Mouse (Mus musculus) C2C12 (cell line): ENCODE measurements around the gene Nr1i2. TPM values are rescaled to one million over a fixed set of nuclear protein-coding genes. Genes with fewer than 3 reads are reported as not detected.

ENCODE experiments used
- H3K27me3 ChIP-seq: one replicate; pipeline ENCODE4 v1.6.1; 2011; ENCODE audit not compliant: control insufficient read depth, insufficient read depth, insufficient read length
- H3K36me3 ChIP-seq: one replicate; pipeline ENCODE4 v1.6.1; 2011; ENCODE audit not compliant: control insufficient read depth, insufficient read depth
- H3K4me3 ChIP-seq: one replicate; pipeline ENCODE4 v1.5.1; 2011; ENCODE audit warnings: mild to moderate bottlenecking, control low read depth; ENCODE audit not compliant: poor library complexity, insufficient read depth, severe bottlenecking
- H3K79me2 ChIP-seq: one replicate; pipeline ENCODE4 v1.6.1; 2011; ENCODE audit not compliant: control insufficient read depth, insufficient read depth
- H3K79me3 ChIP-seq: one replicate; pipeline ENCODE4 v1.6.1; 2011; ENCODE audit warnings: low read depth, control low read depth
- H3ac ChIP-seq: one replicate; pipeline ENCODE3; 2011; ENCODE audit warnings: low read depth; ENCODE audit not compliant: control insufficient read depth, insufficient read length
- CEBPB ChIP-seq: IDR thresholded peaks from one replicate; pipeline ENCODE4 v1.6.1; 2011; ENCODE audit warnings: low read depth, mild to moderate bottlenecking, control low read depth, moderate library complexity
- CTCF ChIP-seq: IDR thresholded peaks from one replicate; pipeline ENCODE4 v1.5.1; 2011; ENCODE audit not compliant: control insufficient read depth, insufficient read depth, insufficient read length
- FOSL1 ChIP-seq: IDR thresholded peaks from one replicate; pipeline ENCODE4 v1.8.0; 2011; ENCODE audit warnings: mild to moderate bottlenecking, low read length; ENCODE audit not compliant: poor library complexity, insufficient read depth, severe bottlenecking
- MAX ChIP-seq: IDR thresholded peaks from one replicate; pipeline ENCODE4 v1.6.1; 2011; ENCODE audit warnings: mild to moderate bottlenecking, control low read depth
- MYOD1 ChIP-seq: IDR thresholded peaks from one replicate; pipeline ENCODE4 v1.6.1; 2011; ENCODE audit warnings: low read depth; ENCODE audit not compliant: control insufficient read depth, insufficient read length
- MYOG ChIP-seq: IDR thresholded peaks from one replicate; pipeline ENCODE4 v1.6.1; 2011; ENCODE audit not compliant: control insufficient read depth, insufficient read length; ENCODE audit errors: extremely low read depth
- USF1 ChIP-seq: IDR thresholded peaks from one replicate; pipeline ENCODE4 v1.6.1; 2011; ENCODE audit warnings: low read depth, mild to moderate bottlenecking, control low read depth, moderate library complexity
- polyA plus RNA-seq: library from polyadenylated mRNA; unstranded; fragments of >200 nt; fragmentation: generic; extraction: Trizol; gene quantifications from one replicate; pipeline ENCODE4 v1.2.1, GENCODE M21; 2012; ENCODE audit warnings: missing spikeins

Gene Nr1i2
- polyA plus RNA-seq, 1 experiment: not detected

- Histone ChIP-seq H3K36me3 (no peaks in the 10 kb centered on the region), H3K79me2 (no peaks in the 10 kb centered on the region), H3K4me3 (no peak overlapping the region), H3K79me3 (no peaks in the 10 kb centered on the region), H3K27me3 (no peaks in the 10 kb centered on the region), H3ac (no peak overlapping the region)
- TF ChIP-seq MYOD1: no peak
Observed at GRCm38 (mm10) chr16:38307221-38307605, 12.6 kb upstream of the Nr1i2 start.

DNA sequence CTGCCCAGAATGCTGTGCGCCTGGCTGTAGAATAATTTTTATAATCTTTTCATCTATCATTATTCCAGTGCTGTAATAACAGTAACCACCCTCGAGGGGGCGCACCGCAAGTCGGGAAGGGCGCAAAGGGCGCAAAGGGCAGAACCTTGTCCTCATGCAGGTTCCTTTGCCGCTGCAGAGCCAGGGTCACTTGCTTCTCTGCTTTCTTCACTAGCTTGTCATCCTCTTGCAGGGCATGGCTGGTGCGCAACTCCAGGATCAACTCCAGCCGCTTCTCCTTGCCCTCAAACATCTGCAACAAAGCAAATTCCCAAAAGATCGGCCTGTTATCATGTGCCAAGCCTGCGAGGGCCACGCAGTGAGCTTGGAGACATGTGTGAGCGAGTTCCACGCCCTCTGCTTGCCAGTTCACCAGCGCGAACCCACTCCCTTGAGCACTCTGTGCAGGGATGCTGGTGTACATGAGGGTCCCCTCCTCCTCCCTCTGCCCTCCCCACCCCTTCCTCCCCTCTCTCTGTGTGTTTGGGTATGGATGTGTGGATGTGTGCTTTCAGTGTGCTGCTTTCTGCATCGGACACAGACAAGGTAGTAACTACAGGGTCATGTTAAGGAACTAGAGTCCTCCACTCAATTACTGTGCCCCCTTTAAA, 12.1 kb upstream of the Nr1i2 start:
- H3K27me3 ChIP-seq: no peaks in the 10 kb centered on the region
- no peak overlapping the region for H3ac ChIP-seq
- H3K36me3 ChIP-seq: no peaks in the 10 kb centered on the region
- TF ChIP-seq MYOG (no peak), MAX (no peak), MYOD1 (no peak)
- no peaks in the 10 kb centered on the region for H3K79me3 ChIP-seq
- H3K4me3 ChIP-seq: no peak overlapping the region
- H3K79me2 ChIP-seq: no peaks in the 10 kb centered on the region

DNA sequence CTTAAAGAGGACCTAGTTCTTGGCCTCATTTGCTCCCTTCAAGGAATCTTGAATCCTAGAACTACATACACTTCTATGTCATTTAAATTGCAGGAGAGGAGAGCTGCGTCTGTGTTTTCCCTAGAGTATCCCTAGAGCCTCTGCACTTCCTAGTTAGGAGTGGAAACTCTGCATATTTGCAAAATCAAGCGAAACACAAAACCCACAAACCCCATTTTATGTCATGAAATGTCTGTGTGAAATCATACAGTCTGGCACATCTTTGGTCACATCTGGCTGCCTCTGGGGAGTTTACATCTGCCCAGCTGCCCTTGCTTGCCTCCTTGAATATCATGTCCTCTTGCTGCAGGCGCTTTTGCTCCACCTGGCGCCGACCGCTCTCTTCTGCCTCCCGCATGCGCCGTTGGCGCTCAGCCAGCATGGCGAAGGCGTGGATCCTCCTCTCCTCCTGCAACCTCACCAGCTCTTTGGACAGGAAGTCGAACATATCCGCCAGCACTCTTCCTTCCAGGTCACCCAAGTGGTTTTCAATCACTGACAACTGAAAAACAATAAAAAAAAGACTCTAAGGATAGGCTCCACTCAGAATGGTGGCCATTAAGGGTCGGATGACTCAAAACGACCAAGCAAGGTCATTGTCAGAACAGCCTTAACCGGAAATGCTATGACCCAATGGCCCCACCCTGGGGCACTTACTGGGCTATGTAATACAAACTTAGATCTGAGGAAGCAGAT, 10.0 kb upstream of the Nr1i2 start:
- Histone ChIP-seq H3K79me3 (no peaks in the 10 kb centered on the region), H3K27me3 (no peaks in the 10 kb centered on the region), H3ac (no peak overlapping the region), H3K36me3 (no peaks in the 10 kb centered on the region), H3K79me2 (no peaks in the 10 kb centered on the region), H3K4me3 (no peak overlapping the region)
- TF ChIP-seq CTCF: no peak
- TF ChIP-seq MAX: no peak
- no peak for TF ChIP-seq MYOD1
- no peak for TF ChIP-seq FOSL1
- no peak for TF ChIP-seq USF1
- no peak for TF ChIP-seq MYOG
- TF ChIP-seq CEBPB: no peak

DNA sequence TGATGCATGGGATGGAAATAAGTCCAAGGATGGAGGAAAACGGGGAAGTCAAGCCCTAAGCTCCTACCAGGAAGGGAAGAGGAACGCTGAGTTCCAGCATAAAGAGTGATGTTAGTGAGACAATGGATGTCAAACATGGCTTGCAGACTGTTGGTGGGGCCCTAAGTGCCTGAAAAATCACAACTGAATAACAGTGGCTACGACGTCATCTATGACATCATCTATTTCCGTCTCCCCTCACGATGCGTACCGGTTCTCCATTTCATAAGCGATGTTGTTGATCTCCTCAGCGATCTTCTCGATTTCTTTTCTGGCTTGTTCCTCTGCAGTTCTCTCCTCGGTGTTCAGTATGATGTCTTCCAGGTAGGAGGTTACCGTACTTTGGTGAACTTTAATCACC, 7.7 kb upstream of the Nr1i2 start:
- no peaks in the 10 kb centered on the region for H3K79me3 ChIP-seq

GRCm38 (mm10) chr16:38298410-38298809, 3.8 kb upstream of the Nr1i2 start:
- Histone ChIP-seq H3K27me3 (no peaks in the 10 kb centered on the region), H3K4me3 (no peak overlapping the region), H3K79me3 (no peaks in the 10 kb centered on the region), H3K79me2 (no peaks in the 10 kb centered on the region), H3K36me3 (no peaks in the 10 kb centered on the region), H3ac (no peak overlapping the region)
- TF ChIP-seq MYOD1 (no peak), CEBPB (no peak)

More for the DNA sequence above, 7.7 kb upstream of the Nr1i2 start:
- H3K27me3 ChIP-seq: no peaks in the 10 kb centered on the region
- no peaks in the 10 kb centered on the region for H3K79me2 ChIP-seq
- no peak overlapping the region for H3ac ChIP-seq
- no peak overlapping the region for H3K4me3 ChIP-seq
- no peaks in the 10 kb centered on the region for H3K36me3 ChIP-seq
- no peak for TF ChIP-seq CTCF
- TF ChIP-seq CEBPB: no peak
- no peak for TF ChIP-seq USF1
- no peak for TF ChIP-seq MAX
- TF ChIP-seq MYOG: no peak
- TF ChIP-seq FOSL1: no peak

- no peaks in the 10 kb centered on the region for H3K79me2 ChIP-seq
- H3ac ChIP-seq: no peak overlapping the region
- no peak for TF ChIP-seq MAX
- TF ChIP-seq CTCF: peak; percentile 11
- TF ChIP-seq FOSL1: no peak
- TF ChIP-seq MYOG: no peak
- no peaks in the 10 kb centered on the region for H3K27me3 ChIP-seq
- H3K36me3 ChIP-seq: no peaks in the 10 kb centered on the region
- no peak overlapping the region for H3K4me3 ChIP-seq
- H3K79me3 ChIP-seq: no peaks in the 10 kb centered on the region
Observed at GRCm38 (mm10) chr16:38295349-38295930, 816 bp upstream of the Nr1i2 start.
